Mouse (Mus musculus) liver, embryonic 14.5 days (tissue): ENCODE data around the gene Ddx6. TPM values are rescaled to one million over a fixed set of nuclear protein-coding genes. Genes with fewer than 3 reads are reported as not detected.
"Not testable (repeated sequence)": the region's sequence is repeated elsewhere in the genome, so short reads cannot be mapped to it uniquely, and the experiment has no call there.

ENCODE experiments used
- ATAC-seq: fragments of 200-750 bp; cut with Nextera tagmentation; 2 replicates; pipeline ENCODE4 v1.8.0; 2017; ENCODE audit warnings: moderate number of reproducible peaks, mild to moderate bottlenecking, moderate library complexity; ENCODE audit not compliant: insufficient read depth
- DNase-seq, 3 experiments: peaks; one replicate each; pipeline ENCODE4 v3.0.0-alpha.2; 2012 to 2013; ENCODE audit warnings: low read depth in 3 of 3, low spot score in 3 of 3
- H3K27ac ChIP-seq: fragments of 300-500 bp; sonication (generic); 2 replicates; pipeline ENCODE4 v1.5.1; 2014; ENCODE audit warnings: moderate library complexity, mild to moderate bottlenecking, control low read depth, inconsistent platforms
- H3K27me3 ChIP-seq: fragments of 300-500 bp; sonication (generic); 2 replicates; pipeline ENCODE4 v1.6.1; 2014; ENCODE audit warnings: mild to moderate bottlenecking, low read length, moderate library complexity; ENCODE audit not compliant: control insufficient read depth, insufficient read depth
- H3K36me3 ChIP-seq: fragments of 300-500 bp; sonication (generic); replicated peaks from 2 replicates; pipeline ENCODE4 v1.6.1; 2014; ENCODE audit warnings: low read depth; ENCODE audit not compliant: control insufficient read depth, insufficient read depth
- H3K4me1 ChIP-seq, 2 experiments: fragments of 200-500 bp in 1 of 2; fragments of 300-500 bp in 1 of 2; sonication (generic) in 1 of 2; replicated peaks; 2 replicates each; pipeline ENCODE4 v1.6.1; 2012 to 2014; ENCODE audit warnings: antibody characterized with exemption in 1 of 2, inconsistent platforms in 1 of 2, low read length in 1 of 2; ENCODE audit not compliant: control insufficient read depth in 2 of 2, insufficient read depth in 2 of 2
- H3K4me2 ChIP-seq: fragments of 300-500 bp; sonication (generic); 2 replicates; pipeline ENCODE4 v1.6.1; 2014; ENCODE audit warnings: low read depth, mild to moderate bottlenecking, control low read depth, moderate library complexity
- H3K4me3 ChIP-seq, 2 experiments: fragments of 200-500 bp in 1 of 2; fragments of 300-500 bp in 1 of 2; sonication (generic) in 1 of 2; 2 replicates each; pipeline ENCODE4 v1.5.1; 2012 to 2014; ENCODE audit warnings: low read depth in 2 of 2, low read length in 2 of 2, mild to moderate bottlenecking in 2 of 2, control low read depth in 1 of 2, inconsistent platforms in 1 of 2, moderate library complexity in 1 of 2; ENCODE audit not compliant: insufficient read depth in 1 of 2
- H3K9ac ChIP-seq: fragments of 300-500 bp; sonication (generic); replicated peaks from 2 replicates; pipeline ENCODE4 v1.6.1; 2014; ENCODE audit warnings: mild to moderate bottlenecking, control low read depth, moderate library complexity
- H3K9me3 ChIP-seq: fragments of 300-500 bp; sonication (generic); 2 replicates; pipeline ENCODE4 v1.6.1; 2016; ENCODE audit warnings: low read length, mixed read lengths; ENCODE audit not compliant: control insufficient read depth
- CTCF ChIP-seq: IDR thresholded peaks from 2 replicates; pipeline ENCODE4 v1.5.1; 2016; ENCODE audit warnings: antibody characterized with exemption, low read depth, control low read depth
- EP300 ChIP-seq: IDR thresholded peaks from 2 replicates; pipeline ENCODE4 v1.6.1; 2016; ENCODE audit warnings: antibody characterized with exemption, low read depth
- WGBS: fragments of 180-500 bp; shearing (Covaris S2); extraction: QIAGEN DNeasy Blood & Tissue Kit; methylation state at CpG from one replicate; pipeline ENCODE4 v1.1.7; 2014; ENCODE audit not compliant: insufficient replicate concordance; 5-methylcytosine and 5-hydroxymethylcytosine counted together
- polyA plus RNA-seq, 2 experiments: library from polyadenylated mRNA; depleted of rRNA in 1 of 2; stranded (reverse) in 1 of 2; unstranded in 1 of 2; fragments of >200 nt; fragmentation: Nextera tagmentation in 1 of 2; extraction: Ambion mirVana in 1 of 2; gene quantifications; 2 replicates each; pipeline versions ENCODE4 v1.2.1 to v1.2.3; 2012 to 2014

The Ddx6 gene
- polyA plus RNA-seq, 2 experiments: 4.4 to 9.4 TPM

DNA sequence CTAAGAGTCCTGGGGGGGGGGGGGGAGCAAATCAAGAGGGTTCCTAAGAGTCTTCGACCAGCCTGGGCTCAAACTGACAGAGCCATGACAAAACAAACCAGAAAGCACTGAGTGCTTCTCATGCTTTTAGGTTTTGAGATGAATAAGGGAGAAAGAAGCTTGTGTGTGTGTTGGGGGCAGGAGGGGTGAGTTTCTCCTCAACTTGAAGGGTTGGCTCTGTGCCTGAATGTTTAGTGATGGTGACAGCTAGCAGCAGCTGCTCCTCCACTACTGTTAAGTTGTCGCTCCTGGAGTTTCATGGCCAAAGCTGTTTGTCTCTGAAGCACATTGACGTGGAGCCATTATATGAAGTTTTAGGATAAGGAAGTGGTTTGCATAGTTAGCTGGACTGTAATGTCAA, 16.4 kb downstream of the Ddx6 start:
- H3K9me3 ChIP-seq: no peaks in the 10 kb centered on the region
- no peak for TF ChIP-seq EP300
- TF ChIP-seq CTCF: no peak
- no peak for ATAC-seq
- H3K27me3 ChIP-seq: no peaks in the 10 kb centered on the region
- DNase-seq: no peak
- H3K27ac ChIP-seq: no peak overlapping the region
- H3K4me1 ChIP-seq: no peaks in the 10 kb centered on the region; a peak in 1 of 4 replicates
- peaks cover 82% of the 10 kb centered on the region for H3K36me3 ChIP-seq
- H3K4me2 ChIP-seq: no peak overlapping the region
- no peak overlapping the region for H3K4me3 ChIP-seq
- 87% methylated on average over 3 of the region's 3 CpGs for WGBS
- no peak overlapping the region for H3K9ac ChIP-seq

DNA sequence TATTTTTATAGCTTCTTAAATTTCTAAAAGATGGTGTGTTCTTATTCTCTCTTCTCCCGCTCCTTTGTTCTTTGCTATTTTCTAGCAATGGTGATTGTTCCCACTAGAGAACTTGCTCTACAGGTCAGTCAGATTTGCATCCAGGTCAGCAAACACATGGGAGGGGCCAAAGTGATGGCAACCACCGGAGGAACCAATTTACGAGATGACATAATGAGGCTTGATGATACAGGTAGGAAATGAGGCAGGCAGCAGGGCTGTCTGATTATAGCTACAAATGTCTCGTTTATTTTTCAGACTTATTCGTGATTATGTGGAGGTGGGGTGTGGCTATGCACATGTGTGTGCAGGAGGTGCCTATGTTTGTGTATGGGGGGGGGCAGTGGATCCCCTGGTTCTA, 19.7 kb downstream of the Ddx6 start:
- Histone ChIP-seq H3K4me1 (peaks cover 0 to 2% of the 10 kb centered on the region in 2 experiments; a peak in 1 of 4 replicates), H3K27me3 (no peaks in the 10 kb centered on the region), H3K27ac (no peak overlapping the region), H3K9ac (no peak overlapping the region), H3K9me3 (no peaks in the 10 kb centered on the region), H3K4me3 (no peak overlapping the region), H3K4me2 (no peak overlapping the region), H3K36me3 (peaks cover 80% of the 10 kb centered on the region)
- TF ChIP-seq EP300: no peak
- TF ChIP-seq CTCF: no peak
- 76% methylated on average over 5 of the region's 5 CpGs for WGBS
- no peak for DNase-seq
- ATAC-seq: no peak

DNA sequence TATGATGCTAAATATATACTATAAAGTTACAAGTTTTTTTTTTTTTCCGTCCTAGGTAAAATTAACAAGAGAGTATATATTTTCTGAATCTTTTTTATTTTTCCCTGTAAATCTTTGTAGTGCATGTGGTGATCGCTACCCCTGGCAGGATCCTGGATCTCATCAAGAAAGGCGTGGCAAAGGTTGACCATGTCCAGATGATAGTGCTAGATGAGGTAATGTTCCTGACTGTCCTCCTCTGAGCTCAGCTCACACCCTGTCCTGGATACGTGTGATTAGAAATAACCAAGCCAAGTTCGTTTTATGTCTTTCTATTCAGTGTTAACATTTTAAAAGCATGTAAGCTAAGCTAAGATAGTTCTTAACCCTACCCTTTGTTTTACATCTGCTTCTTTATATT, 21.6 kb downstream of the Ddx6 start:
- H3K4me1 ChIP-seq: peaks cover 0 to 2% of the 10 kb centered on the region in 2 experiments; a peak in 1 of 4 replicates
- H3K36me3 ChIP-seq: peaks cover 81% of the 10 kb centered on the region
- H3K4me3 ChIP-seq: no peak overlapping the region
- no peak overlapping the region for H3K4me2 ChIP-seq
- no peaks in the 10 kb centered on the region for H3K27me3 ChIP-seq
- H3K9me3 ChIP-seq: no peaks in the 10 kb centered on the region
- H3K9ac ChIP-seq: no peak overlapping the region
- TF ChIP-seq EP300: peak; percentile 34; the same call in 1 of the 2 replicates
- no peak for TF ChIP-seq CTCF
- WGBS: 42% methylated on average over 5 of the region's 5 CpGs
- no peak overlapping the region for H3K27ac ChIP-seq
- ATAC-seq (peak; percentile 62; the same call in 1 of the 2 replicates), DNase-seq (peak in 2 of 3 experiments; percentile 22 to 32)

DNA sequence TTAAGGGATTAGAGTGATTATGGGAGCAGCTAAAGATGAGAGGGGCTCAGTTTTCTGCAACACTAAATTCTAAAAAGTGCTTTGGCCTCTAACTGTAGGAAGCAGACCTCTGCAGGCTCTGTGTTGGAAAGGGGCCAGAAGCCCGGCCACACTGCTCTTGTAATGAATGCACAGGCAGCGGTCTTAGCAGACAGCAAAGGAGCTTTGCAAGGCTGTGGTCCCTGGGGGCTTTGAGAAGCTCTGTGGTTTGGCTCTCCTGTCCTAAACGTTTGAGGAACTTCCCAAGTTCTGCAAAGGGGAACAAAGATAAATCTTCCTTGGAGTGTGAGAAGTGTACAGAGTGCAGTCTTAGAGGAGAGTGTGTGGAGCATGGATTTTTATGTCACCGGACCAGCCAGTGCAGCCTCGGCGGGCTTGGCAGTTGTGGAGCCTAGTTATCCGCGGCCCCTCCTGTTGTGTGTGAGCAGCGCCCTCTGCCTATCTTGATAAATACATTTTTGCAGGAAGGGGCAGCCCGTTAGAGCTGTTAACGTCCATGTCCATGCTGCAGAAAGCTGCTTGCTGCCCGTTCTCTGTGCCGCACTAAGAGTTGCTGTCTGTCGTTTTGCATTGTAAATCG, 33.0 kb downstream of the Ddx6 start:
- Histone ChIP-seq H3K9ac (no peak overlapping the region), H3K36me3 (peaks cover 59% of the 10 kb centered on the region), H3K9me3 (no peaks in the 10 kb centered on the region), H3K4me1 (no peaks in the 10 kb centered on the region; a peak in 1 of 4 replicates), H3K4me2 (no peak overlapping the region), H3K4me3 (no peak overlapping the region), H3K27me3 (no peaks in the 10 kb centered on the region), H3K27ac (no peak overlapping the region)
- no peak for ATAC-seq
- TF ChIP-seq EP300 (no peak), CTCF (peak; percentile 30)
- no peak for DNase-seq
- WGBS: 57% methylated on average over 15 of the region's 15 CpGs

GRCm38 (mm10) chr9:44638726-44639125, 34.0 kb downstream of the Ddx6 start:
- H3K4me3 ChIP-seq, DNase-seq, ATAC-seq, H3K9ac ChIP-seq, H3K4me1 ChIP-seq, H3K27ac ChIP-seq, H3K27me3 ChIP-seq, H3K9me3 ChIP-seq, H3K4me2 ChIP-seq: not testable (repeated sequence)
- WGBS: 89% methylated on average over 9 of the region's 9 CpGs
- peaks cover 50% of the 10 kb centered on the region for H3K36me3 ChIP-seq

DNA sequence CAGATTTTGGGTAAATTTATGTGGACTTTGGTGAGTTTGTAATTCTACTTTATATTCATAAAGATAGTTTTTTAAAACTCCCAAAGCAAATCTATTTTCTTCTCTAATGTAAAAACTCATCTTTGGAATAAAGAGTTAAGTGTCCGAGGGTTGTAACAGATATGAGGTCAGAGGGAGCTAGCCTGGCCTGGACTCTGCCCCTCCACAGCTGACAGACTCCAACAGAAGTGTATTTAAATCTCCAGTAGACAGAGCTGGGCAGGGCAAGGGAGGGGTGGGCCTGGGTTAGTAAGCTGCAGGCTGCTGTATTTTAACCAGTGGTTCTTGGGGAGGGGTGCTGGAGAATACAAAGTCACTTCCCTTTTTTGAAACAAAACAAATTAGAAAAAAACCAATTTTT, 35.3 kb downstream of the Ddx6 start:
- not testable (repeated sequence) for H3K4me1 ChIP-seq, H3K27me3 ChIP-seq, DNase-seq, H3K27ac ChIP-seq, H3K4me2 ChIP-seq, H3K9me3 ChIP-seq, H3K9ac ChIP-seq, H3K4me3 ChIP-seq, ATAC-seq
- 42% methylated on average over 1 of the region's 1 CpGs for WGBS
- H3K36me3 ChIP-seq: peaks cover 37% of the 10 kb centered on the region
